Comparison of ENCODE assay signal across 8 mouse cellular contexts in the genomic region with DNA sequence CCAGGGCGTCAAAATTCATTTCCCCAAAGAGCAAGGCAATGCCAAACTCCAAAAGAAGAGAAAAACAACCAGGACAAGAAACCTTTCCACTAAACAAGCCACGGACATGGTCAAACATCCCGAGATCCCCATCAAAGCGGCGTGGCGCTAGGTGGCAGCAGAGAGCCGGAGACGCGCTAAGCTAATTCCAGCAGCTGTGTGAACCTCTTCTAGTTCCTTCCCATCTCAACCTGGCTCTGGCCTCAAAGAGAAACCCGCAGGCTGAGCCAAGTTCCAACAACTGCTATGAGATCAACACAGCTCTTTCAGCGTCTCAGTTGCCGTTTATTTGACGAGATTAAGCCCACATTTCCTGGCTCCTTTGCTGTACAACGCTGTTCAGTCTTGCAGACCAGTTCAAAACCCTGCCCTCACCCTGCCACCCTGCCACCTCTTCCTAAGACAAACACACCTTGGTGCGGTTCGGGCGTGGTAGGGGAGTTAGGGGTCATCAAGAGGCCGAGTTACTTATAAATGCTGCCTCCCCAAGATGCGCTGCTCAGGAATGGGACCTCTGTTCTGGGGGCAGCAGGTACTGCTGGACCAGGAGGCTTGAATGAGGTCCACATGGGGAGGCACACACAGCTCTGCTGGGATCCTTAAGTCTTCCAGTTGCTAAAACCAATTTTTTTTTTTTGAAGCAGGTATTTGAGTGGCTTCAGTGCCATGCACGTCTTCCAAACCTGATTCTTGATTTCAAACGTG. TPM values are rescaled to one million over a fixed set of nuclear protein-coding genes. Genes with fewer than 3 reads are reported as not detected.
DNase-seq lines count a peak whose midpoint lies in the region; ATAC-seq and TF ChIP-seq lines count a peak whose summit lies in the region.

No protein-coding gene starts in this region.

- H3K4me3 ChIP-seq in heart, embryonic 12.5 days: no peak overlapping the region
- H3K4me3 ChIP-seq in intestine, embryonic 16.5 days (ENCODE audit: low read length): no peak overlapping the region
- no peak overlapping the region for H3K4me3 ChIP-seq in midbrain, embryonic 14.5 days (replicated peaks; ENCODE audit: low read depth, low read length)
- H3K4me3 ChIP-seq in spleen, adult 2 months (ENCODE audit: extremely low read depth, insufficient read depth, insufficient read length): no peak overlapping the region

- no peaks in the 10 kb centered on the region for H3K27me3 ChIP-seq in heart, embryonic 12.5 days (replicated peaks)
- H3K27me3 ChIP-seq in intestine, embryonic 16.5 days (replicated peaks; ENCODE audit: control insufficient read depth, insufficient read depth, low read length): no peaks in the 10 kb centered on the region
- H3K27me3 ChIP-seq in midbrain, embryonic 14.5 days (ENCODE audit: control insufficient read depth, insufficient read depth, low read length): no peaks in the 10 kb centered on the region; the same call in 1 of the 2 replicates
- H3K27me3 ChIP-seq in spleen, adult 2 months (ENCODE audit: control insufficient read depth, insufficient read depth, low read length): no peaks in the 10 kb centered on the region

- peak; percentile 93 for DNase-seq in heart, adult 11 months
- peak; percentile 72 for DNase-seq in cerebellum, adult 9-10 months
- DNase-seq in frontal cortex, postnatal 10 days (ENCODE audit: low spot score in 2 of 2): peak; percentile 45 to 83
- DNase-seq in left cerebral cortex, postnatal 36 days (ENCODE audit: low spot score in 2 of 2): peak; percentile 82 to 85
- peak; percentile 93 for DNase-seq in midbrain, embryonic 14.5 days
- DNase-seq in spleen, adult 2 months (ENCODE audit: low read depth in 1 of 2, low spot score in 2 of 2): peak in 1 of 2 experiments; percentile 67

- H3K9ac ChIP-seq in heart, embryonic 12.5 days: no peak overlapping the region
- no peak overlapping the region for H3K9ac ChIP-seq in intestine, embryonic 16.5 days (ENCODE audit: low read depth, low read length)
- no peak overlapping the region for H3K9ac ChIP-seq in midbrain, embryonic 14.5 days (replicated peaks; ENCODE audit: low read length)

- no peaks in the 10 kb centered on the region for H3K36me3 ChIP-seq in heart, embryonic 12.5 days
- no peaks in the 10 kb centered on the region for H3K36me3 ChIP-seq in intestine, embryonic 16.5 days (ENCODE audit: control insufficient read depth, insufficient read depth, low read length)
- no peaks in the 10 kb centered on the region for H3K36me3 ChIP-seq in midbrain, embryonic 14.5 days (ENCODE audit: control insufficient read depth, insufficient read depth, low read length)
- no peaks in the 10 kb centered on the region for H3K36me3 ChIP-seq in spleen, adult 2 months (ENCODE audit: control insufficient read depth, insufficient read depth, low read length)

- no peak for TF ChIP-seq POLR2A in spleen, adult 2 months (IDR thresholded peaks at IDR 0.05; ENCODE audit: low read depth, low read length)

- no peak overlapping the region for H3K27ac ChIP-seq in heart, embryonic 12.5 days (ENCODE audit: poor library complexity, severe bottlenecking)
- no peak overlapping the region for H3K27ac ChIP-seq in intestine, embryonic 16.5 days (ENCODE audit: low read length)
- no peak overlapping the region for H3K27ac ChIP-seq in midbrain, embryonic 14.5 days (replicated peaks; ENCODE audit: low read depth, low read length)
- no peak overlapping the region for H3K27ac ChIP-seq in spleen, adult 2 months (ENCODE audit: insufficient read depth, low read length)

- H3K9me3 ChIP-seq in heart, embryonic 12.5 days (replicated peaks): no peaks in the 10 kb centered on the region
- H3K9me3 ChIP-seq in intestine, embryonic 16.5 days (ENCODE audit: control insufficient read depth, low read length): no peaks in the 10 kb centered on the region
- no peaks in the 10 kb centered on the region for H3K9me3 ChIP-seq in midbrain, embryonic 14.5 days (ENCODE audit: control insufficient read depth, low read length)

- no peak for ATAC-seq in heart, embryonic 12.5 days (ENCODE audit: insufficient number of reproducible peaks, low FRiP score)
- ATAC-seq in intestine, embryonic 16.5 days: peak; percentile 67; the same call in 1 of the 2 replicates
- ATAC-seq in midbrain, embryonic 14.5 days (ENCODE audit: low FRiP score, low TSS enrichment): no peak

- intact Hi-C loops in left cerebral cortex, postnatal 36 days (cut with DNase I): loop anchor here (5.0 kb wide), 1 partner anchor 1929 kb away; no protein-coding TSS in a partner anchor

- WGBS in heart, embryonic 12.5 days: 25% methylated on average over 21 of the region's 21 CpGs
- WGBS in intestine, embryonic 16.5 days: 16% methylated on average over 21 of the region's 21 CpGs
- WGBS in midbrain, embryonic 14.5 days: 27% methylated on average over 21 of the region's 21 CpGs
- 25% methylated on average over 21 of the region's 21 CpGs for WGBS in spleen, adult 2 months

- no peaks in the 10 kb centered on the region for H3K4me1 ChIP-seq in heart, embryonic 12.5 days (replicated peaks)
- H3K4me1 ChIP-seq in intestine, embryonic 16.5 days (ENCODE audit: control insufficient read depth, insufficient read depth, low read length): no peaks in the 10 kb centered on the region
- no peaks in the 10 kb centered on the region for H3K4me1 ChIP-seq in midbrain, embryonic 14.5 days (ENCODE audit: control insufficient read depth, insufficient read depth, low read length)
- no peaks in the 10 kb centered on the region for H3K4me1 ChIP-seq in spleen, adult 2 months (ENCODE audit: control insufficient read depth, insufficient read depth, insufficient read length)

- H3K4me2 ChIP-seq in heart, embryonic 12.5 days: no peak overlapping the region
- no peak overlapping the region for H3K4me2 ChIP-seq in intestine, embryonic 16.5 days (ENCODE audit: low read depth, low read length)
- H3K4me2 ChIP-seq in midbrain, embryonic 14.5 days (ENCODE audit: low read length): no peak overlapping the region

- peak; percentile 96 for TF ChIP-seq CTCF in spleen, adult 2 months (IDR thresholded peaks at IDR 0.05; ENCODE audit: extremely low read depth, insufficient read depth, insufficient read length, insufficient replicate concordance)

RNA-seq across cellular contexts. Expression of gene Kbtbd8, which starts 18.5 kb away (rescaled TPM):
- polyA plus RNA-seq in heart, embryonic 12.5 days (2016; fragmentation: Nextera tagmentation; extraction: Ambion mirVana): 1.8 and 2.3 TPM in 2 replicates
- polyA plus RNA-seq in intestine, embryonic 16.5 days (2015; fragmentation: Nextera tagmentation; extraction: Ambion mirVana): 4.8 and 6.0 TPM in 2 replicates
- 1 to 10 TPM; 7.8 to 7.9 TPM for total RNA-seq in left cerebral cortex, postnatal 36 days (2021)
- 5.6 and 6.0 TPM in 2 replicates for polyA plus RNA-seq in midbrain, embryonic 14.5 days (2014; fragmentation: Nextera tagmentation; extraction: Ambion mirVana)
- 0.34 and 0.36 TPM in 2 replicates for polyA plus RNA-seq in spleen, adult 2 months (2012; rRNA removed)
